Mouse (Mus musculus): ENCODE measurements around the gene Vmn1r214. TPM values are rescaled to one million over a fixed set of nuclear protein-coding genes. Genes with fewer than 3 reads are reported as not detected.

The Vmn1r214 gene
- polyA plus RNA-seq (2012) = not detected in 2 replicates

DNA sequence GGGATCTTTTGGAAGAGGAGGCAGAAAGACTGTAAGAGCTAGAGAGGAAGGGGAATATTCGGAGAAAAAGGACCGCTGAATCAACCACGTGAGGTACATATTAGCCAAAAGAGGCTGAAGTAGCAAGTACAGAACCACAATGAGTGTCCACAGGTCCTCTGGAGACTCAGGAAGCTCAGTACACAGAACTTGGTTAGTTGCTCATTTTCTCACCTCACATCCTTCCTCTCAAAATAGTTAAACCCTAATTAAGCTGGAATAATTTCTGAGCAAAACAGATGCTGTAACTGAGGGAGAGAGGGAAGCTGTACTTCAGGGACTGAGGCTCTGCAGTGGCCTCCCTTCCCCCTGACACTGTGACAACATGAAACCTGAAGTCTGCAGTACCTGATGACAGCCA is at the start of gene Vmn1r214:
Gene Vmn1r214 (plus strand): TSS at position 301 of the 400 bp plus-strand sequence.
- TF ChIP-seq GATA1 (IDR thresholded peaks at IDR 0.05; ENCODE audit: low read length) = no peak

DNA sequence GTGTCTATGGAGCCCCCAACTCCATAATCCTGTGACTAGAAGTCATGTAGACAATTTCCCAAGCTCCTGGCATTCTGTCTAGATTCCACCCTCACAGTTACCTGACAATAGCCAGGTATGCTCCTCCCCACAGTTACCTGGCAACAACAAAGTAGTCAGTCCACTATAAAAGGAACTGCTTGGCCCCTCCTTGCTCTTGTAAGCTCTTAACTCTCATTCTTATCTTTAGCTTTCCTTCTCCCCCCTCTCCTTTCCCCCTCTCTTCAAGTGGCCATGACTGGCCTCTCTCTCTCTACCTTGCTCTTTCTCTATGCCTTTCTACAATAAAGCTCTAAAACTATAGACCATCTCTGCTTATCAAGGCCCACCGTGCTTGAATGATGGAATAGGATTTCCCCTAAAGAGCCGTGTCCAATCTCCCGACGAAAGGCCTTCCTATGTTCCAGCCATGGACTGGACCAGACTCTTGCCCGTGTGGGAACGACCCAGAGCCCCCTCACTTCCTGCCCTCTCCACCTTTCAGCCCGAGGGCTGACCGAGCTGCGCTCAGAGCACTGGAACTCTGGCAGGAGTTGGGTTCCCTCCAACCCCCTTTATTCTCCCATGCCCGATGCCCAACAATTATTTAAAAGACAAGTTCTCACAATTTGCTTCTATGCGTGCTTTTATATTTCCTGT is 39.9 kb upstream of the Vmn1r214 start:
- TF ChIP-seq GATA1 (IDR thresholded peaks at IDR 0.05; ENCODE audit: low read length) = no peak

DNA sequence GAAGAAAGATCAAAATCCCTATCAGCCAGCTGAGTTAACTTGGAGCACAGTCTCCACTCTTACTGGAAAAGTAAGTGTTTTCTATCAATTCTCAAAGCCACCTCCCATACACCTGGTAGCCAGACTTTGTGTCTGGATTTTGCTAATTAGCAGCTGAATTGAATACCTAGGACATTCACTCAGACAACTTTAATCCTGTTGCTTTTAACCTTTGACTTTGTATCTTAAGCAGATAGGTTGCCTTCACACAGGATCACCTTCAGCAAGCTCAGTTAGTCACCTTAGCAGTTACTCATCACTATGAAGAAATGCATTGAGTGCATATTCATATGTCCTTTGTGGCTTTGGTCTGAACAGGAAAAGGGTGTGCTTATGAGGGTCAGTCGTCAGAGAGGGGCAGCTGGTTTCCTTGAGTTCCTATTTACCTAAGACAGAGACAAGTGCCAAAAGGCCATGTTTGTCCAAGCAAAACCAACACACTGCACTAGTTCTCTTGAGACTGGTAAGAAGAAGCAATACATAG is 38.0 kb upstream of the Vmn1r214 start:
- no peak for TF ChIP-seq GATA1 (IDR thresholded peaks at IDR 0.05; ENCODE audit: low read length)

DNA sequence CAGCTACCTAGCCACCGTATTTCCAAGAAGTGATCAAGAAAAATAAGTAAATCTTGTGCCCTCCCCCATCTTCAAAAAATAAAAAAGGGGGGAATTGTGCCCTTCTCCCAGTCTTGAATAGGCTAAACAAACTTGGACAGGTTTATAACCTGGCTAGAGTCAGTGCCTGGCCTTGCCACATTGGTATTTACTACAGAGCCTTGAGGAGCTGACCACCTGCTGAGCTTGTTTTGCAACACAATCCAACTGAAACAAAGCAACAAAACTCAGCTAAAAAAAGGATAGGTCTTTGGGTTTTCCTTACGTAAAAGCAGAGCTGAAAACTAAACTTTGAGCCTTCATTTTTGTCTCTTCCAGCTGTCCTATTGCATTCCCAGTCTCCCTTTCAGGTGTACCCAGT is 37.5 kb upstream of the Vmn1r214 start:
- TF ChIP-seq GATA1 (IDR thresholded peaks at IDR 0.05; ENCODE audit: low read length) = no peak

DNA sequence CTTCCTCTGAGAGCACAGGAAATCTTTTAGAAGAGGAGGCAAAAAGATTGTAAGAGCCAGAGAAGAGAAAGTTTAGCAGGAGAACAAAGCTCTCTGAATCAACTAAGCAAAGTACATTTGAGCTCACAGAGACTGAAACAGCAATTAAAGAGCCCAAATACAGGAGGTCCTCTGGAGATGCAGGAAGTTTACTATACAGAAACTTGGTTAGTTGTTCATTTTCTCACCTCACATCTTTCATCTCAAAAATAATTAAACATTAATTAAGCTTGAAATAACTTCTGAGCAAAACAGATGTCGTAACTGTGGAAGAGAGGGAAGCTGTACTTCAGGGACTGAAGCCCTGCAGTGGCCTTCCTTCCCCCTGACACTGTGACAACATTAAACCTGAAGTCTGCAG is 22.9 kb upstream of the Vmn1r214 start, which contains the start of gene Vmn1r213:
Gene Vmn1r213 (plus strand): TSS at position 301 of the 400 bp plus-strand sequence.
- no peak for TF ChIP-seq GATA1 (IDR thresholded peaks at IDR 0.05; ENCODE audit: low read length)

DNA sequence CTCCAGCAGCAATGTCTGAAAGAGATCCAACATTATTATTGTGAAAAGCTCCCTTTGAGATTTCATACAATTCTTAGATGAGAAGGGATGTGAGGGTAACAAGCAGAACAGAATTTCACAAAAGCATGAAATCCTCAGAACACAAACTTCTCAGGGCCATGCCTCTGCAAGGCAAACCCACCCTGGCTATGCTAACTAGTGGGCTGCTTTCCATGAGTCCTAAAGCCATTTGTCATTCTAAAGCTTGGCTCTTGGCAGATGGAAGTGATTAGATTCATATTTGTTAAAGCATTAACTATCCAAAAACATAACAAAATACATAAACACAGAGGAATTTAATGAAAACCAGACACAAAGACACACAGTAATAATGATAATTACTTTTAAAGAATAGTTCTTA is 12.1 kb upstream of the Vmn1r214 start:
- TF ChIP-seq GATA1 (IDR thresholded peaks at IDR 0.05; ENCODE audit: low read length) = no peak

DNA sequence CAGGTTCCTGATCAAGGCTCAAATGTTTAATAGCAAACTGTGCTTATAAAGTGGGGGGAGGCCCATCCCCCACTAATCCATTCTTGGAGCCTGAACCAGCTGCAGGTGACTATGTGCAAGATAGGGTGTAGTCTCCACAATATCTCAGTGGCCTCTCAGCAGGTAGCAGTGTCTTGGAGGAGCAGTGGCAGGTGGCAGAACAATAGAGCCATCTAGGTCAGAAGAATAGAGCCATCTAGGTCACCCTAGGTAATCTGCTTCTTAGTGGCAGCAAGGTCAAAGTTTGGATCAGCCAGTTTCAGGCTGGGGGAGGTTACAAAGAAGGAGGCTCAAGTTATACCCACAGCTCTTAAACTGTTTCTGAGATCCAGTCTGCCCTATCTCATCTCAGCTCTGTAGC is 5.4 kb upstream of the Vmn1r214 start:
- no peak for TF ChIP-seq GATA1 (IDR thresholded peaks at IDR 0.05; ENCODE audit: low read length)

DNA sequence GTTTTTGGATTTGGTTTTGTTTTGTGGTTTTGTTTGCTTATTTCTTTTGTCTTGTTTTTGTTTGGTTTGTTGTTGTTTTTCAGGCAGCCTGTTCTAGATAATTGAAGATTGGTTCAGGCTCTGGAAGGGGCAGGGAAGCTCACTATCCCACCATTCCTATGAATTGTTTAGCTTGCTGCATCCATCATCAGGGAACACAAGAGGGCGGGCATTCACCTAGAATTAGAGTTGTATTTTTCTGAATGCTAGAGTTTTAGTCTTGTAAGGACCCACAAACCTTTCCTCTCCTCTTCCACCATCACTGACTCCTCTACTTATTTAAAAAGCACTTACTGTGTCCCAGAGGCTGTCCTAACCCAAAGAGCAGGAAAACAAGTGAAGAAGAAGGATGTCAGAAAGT is 27.6 kb downstream of the Vmn1r214 start:
- TF ChIP-seq GATA1 (IDR thresholded peaks at IDR 0.05; ENCODE audit: low read length) = no peak

DNA sequence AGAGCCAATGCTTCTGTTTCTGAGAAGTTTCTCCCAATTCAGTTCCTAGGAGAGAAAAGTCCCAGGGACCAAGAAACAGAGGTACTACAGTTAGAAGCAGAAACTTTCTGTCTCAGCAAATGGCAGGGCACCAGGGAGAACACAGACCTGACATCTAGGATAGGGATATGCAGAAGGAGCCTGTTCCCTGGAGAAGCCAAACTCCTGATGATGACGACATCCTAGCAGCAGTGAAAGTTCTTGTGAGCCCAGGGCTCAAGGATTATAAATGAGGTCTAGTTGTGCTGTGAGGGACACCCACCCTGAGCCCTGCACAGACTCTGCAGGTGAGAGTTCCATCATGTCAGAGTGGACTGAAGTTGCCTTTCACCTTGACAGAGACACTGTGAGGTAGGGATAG is 37.5 kb downstream of the Vmn1r214 start, which contains the start of gene Vmn1r215:
Gene Vmn1r215 (plus strand): TSS at position 301 of the 400 bp plus-strand sequence.
- no peak for TF ChIP-seq GATA1 (IDR thresholded peaks at IDR 0.05; ENCODE audit: low read length)

DNA sequence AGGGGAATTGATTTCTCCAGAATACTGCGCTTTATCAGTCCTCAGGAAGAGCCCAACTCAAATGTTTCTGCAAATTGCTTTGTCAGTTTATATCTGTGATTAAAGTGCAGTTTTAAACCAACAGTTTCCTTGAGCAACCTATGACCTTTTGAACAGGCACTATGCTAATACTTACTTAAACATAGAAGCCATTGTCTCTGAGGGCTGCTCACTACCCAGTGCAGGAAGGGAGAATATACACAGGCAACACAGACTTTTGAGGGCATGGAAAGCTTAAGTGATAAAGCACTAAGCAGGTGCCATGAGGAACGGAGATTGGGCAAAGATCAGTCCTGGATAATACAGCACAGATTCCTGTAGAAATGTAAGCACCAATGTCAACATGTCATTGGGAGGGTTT is 39.1 kb downstream of the Vmn1r214 start:
- no peak for TF ChIP-seq GATA1 (IDR thresholded peaks at IDR 0.05; ENCODE audit: low read length)

Other genes with a start within 250 kb of the Vmn1r214 start
- not detected in 2 replicates for gene Vmn1r209, start 220.7 kb upstream of the Vmn1r214 start, polyA plus RNA-seq (2012)
- not detected in 2 replicates for gene Vmn1r210, start 199.1 kb upstream of the Vmn1r214 start, polyA plus RNA-seq (2012)
- gene Vmn1r211, start 172.9 kb upstream of the Vmn1r214 start, polyA plus RNA-seq (2012) = not detected in 2 replicates
- not detected in 2 replicates for gene Vmn1r212, start 146.2 kb upstream of the Vmn1r214 start, polyA plus RNA-seq (2012)
- not detected in 2 replicates for gene Vmn1r213, start 22.8 kb upstream of the Vmn1r214 start, polyA plus RNA-seq (2012)
- not detected in 2 replicates for gene Vmn1r215, start 37.6 kb downstream of the Vmn1r214 start, polyA plus RNA-seq (2012)
- gene Vmn1r217, start 87.8 kb downstream of the Vmn1r214 start, polyA plus RNA-seq (2012) = not detected in 2 replicates
- gene Vmn1r218, start 102.7 kb downstream of the Vmn1r214 start, polyA plus RNA-seq (2012) = not detected in 2 replicates
- not detected in 2 replicates for gene Vmn1r219, start 128.9 kb downstream of the Vmn1r214 start, polyA plus RNA-seq (2012)
- gene Vmn1r220, start 157.6 kb downstream of the Vmn1r214 start, polyA plus RNA-seq (2012) = not detected in 2 replicates
- not detected in 2 replicates for gene Vmn1r221, start 183.7 kb downstream of the Vmn1r214 start, polyA plus RNA-seq (2012)
- not detected in 2 replicates for gene Vmn1r222, start 205.5 kb downstream of the Vmn1r214 start, polyA plus RNA-seq (2012)
- not detected in 2 replicates for gene Vmn1r223, start 216.7 kb downstream of the Vmn1r214 start, polyA plus RNA-seq (2012)